Mouse (Mus musculus): ENCODE data around the gene Tlcd2.

Gene Tlcd2

DNA sequence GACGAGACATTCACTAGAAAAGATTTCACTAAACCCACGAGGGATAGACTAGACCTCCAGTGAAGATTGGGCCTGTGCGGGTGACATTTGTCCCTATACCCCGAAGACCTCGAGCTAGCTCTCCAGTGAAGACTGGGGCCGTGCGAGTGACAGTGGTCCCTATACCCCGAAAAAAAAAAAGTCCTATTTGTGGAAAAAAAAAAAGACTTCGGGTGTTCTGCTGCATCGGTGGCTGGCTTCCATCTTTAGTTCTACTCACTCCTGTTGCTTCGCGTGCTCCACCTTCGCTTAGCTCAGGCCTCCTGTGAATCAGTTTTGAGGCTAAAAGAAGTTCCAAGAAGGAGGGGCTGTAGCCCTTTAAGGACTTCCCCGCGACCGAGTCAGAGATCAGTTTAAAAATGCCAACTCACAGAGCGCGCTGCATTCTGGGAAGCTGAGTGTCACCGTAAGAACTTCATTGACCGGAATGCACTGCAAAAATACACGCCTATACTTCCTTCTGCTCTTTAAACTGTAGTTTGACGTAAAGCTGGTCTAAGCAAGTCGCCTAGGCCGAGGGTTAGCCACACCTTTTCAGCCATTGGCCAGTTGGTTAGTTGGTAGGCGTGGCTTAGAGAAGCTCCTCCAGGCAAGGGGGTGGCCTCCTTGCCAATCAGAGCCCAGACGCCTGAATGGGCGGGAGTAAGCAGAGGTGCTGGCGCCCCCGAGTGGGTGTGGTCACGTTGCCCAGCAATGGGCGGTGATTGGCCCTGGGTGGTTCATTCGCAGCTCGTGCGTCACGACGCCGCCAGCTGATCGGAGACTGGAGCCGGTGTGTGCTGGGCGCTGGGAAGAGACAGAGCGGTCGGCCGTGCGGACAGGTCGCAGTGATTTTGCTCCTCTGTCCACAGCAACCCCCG lies at the start of gene Tlcd2:
Gene Tlcd2, plus strand, starts transcription at position 872 of the 899 bp plus-strand sequence.
- in situ Hi-C loops (cut with MboI, MseI): loop anchor here in 1 of 2 experiments (10.0 kb wide), 1 partner anchor 626 kb away; the partner anchor contains the start of gene Mnt

- in situ Hi-C loops (cut with MboI, MseI): no loop called here
Measured at GRCm38 (mm10) chr11:75415096-75415495, 46.4 kb upstream of the Tlcd2 start.

GRCm38 (mm10) chr11:75415994-75416393 lies 45.5 kb upstream of the Tlcd2 start:
- in situ Hi-C loops (cut with MboI, MseI): no loop called here

DNA sequence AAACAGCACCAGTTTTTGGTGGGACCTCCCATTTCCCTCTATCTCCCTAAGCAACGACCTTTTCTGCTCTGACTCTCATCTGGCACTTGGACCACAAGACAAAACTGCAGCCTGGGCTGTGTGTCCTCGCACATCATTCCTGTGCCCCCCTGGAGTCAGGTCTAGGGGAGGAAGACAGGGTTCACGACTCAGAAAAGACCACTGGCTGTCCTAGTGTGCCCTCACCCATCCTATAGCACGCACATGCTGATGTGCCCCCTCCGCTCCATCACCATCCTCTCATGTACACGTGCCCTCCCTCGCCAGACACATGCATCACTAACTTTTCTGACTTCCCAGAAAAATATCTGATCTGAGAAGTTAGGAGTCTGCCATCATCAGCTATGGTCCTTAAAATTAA lies 41.5 kb upstream of the Tlcd2 start:
- in situ Hi-C loops (cut with MboI, MseI): no loop called here

GRCm38 (mm10) chr11:75420810-75421374 lies 40.6 kb upstream of the Tlcd2 start:
- in situ Hi-C loops (cut with MboI, MseI): no loop called here

- in situ Hi-C loops (cut with MboI, MseI): no loop called here
Measured at GRCm38 (mm10) chr11:75421375-75422012, 40.0 kb upstream of the Tlcd2 start.

- in situ Hi-C loops (cut with MboI, MseI): no loop called here
Measured at GRCm38 (mm10) chr11:75422013-75422792, 39.3 kb upstream of the Tlcd2 start, which contains the start of gene Serpinf1. TSS of gene Serpinf1 (minus strand) at chr11:75422701.

DNA sequence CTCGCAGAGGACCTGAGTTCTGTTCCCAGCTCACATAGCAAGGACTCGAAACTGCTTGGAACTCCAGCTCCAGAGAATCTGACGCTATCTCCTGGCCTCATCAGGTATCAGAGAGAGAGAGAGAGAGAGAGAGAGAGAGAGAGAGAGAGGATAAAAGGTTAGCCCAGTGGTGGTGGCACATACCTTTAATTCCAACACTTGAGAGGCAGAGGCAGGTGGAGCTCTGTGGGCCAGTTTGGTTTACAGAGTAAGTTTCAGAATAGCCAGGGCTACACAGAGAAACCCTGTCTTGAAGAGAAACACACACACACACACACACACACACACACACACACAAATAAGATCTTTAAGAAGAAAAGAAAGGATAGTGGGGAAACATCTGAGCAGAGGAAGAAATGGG lies 38.4 kb upstream of the Tlcd2 start:
- in situ Hi-C loops (cut with MboI, MseI): no loop called here

DNA sequence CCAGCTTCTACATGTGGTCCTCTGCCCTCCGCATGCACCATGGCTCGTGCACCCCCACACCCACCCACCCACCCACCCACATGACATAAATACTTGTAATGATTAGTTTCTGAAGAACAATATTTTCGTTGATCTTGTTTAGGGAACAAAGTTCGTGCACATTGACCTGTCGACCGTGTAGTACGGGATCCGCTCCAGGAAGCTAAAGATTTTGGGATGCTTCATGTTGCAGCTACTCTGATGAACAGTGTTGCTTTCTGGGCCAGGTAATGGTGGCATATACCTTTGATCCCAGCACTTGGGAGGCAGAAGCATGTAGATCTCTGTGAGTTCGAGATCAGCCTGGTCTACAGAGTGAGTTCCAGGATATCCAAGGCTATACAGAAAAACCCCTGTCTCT lies 37.5 kb upstream of the Tlcd2 start:
- in situ Hi-C loops (cut with MboI, MseI): no loop called here

GRCm38 (mm10) chr11:75424459-75424858 lies 37.1 kb upstream of the Tlcd2 start:
- in situ Hi-C loops (cut with MboI, MseI): no loop called here

DNA sequence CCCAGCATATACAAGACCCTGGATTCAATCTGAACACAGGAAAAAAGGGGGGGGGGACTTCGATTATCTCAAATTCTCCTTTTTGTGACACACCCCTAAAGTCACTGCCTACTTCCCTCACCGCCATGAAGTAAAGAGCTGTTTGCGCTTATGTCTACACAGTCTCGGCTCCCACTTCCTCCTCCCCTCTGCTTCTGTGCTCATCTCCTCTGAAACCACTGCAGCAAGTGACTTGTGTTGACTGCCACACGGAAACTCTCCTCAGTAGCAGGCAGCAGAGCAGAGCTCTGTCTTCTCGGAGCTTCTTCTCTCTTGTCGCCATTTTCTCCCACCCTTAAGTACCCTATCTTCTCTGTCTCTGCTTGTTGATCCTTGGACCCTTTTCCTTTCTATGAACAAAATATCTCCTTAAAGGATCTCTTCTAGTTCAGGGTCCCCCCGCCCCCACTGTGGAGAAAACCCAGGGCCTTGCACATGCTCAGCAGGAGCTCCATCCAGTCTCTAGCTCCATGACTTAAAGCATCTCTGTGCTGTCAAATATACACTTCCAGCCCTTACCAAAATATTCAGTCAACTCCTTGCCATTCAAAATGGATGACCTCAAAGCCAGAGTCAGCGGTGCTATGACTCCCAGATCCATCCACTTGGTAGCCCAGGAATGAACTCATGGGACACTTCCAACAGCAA lies 32.4 kb upstream of the Tlcd2 start:
- in situ Hi-C loops (cut with MboI, MseI): no loop called here

DNA sequence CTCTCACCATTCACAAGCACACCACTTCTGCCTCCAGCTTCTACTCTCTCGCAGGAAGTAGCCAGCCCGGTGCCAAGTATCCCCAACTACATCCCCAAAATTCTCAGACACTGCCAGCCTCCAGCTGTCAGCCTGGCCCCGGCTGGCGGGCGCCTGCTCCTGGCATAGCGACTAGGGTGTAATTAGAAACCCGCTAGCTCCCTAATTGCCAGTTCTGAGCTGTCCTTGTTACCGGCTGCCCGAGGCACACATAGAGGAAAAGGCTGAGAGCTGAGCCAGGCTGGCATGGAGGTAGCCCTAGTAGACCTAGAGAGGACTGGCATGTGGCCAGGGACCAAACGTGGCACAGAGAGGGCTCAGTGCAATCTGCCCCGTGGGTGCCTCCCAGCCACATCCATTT lies 30.2 kb upstream of the Tlcd2 start:
- in situ Hi-C loops (cut with MboI, MseI): loop anchor here in 1 of 2 experiments (10.0 kb wide), 1 partner anchor 897 kb away; no protein-coding TSS in a partner anchor

GRCm38 (mm10) chr11:75434138-75434537 lies 27.4 kb upstream of the Tlcd2 start:
- in situ Hi-C loops (cut with MboI, MseI): loop anchor here in 1 of 2 experiments (10.0 kb wide), 1 partner anchor 899 kb away; no protein-coding TSS in a partner anchor

- in situ Hi-C loops (cut with MboI, MseI): loop anchor here in 1 of 2 experiments (10.0 kb wide), 1 partner anchor 903 kb away; no protein-coding TSS in a partner anchor
Measured at GRCm38 (mm10) chr11:75438194-75438593, 23.3 kb upstream of the Tlcd2 start.

GRCm38 (mm10) chr11:75438804-75439203 lies 22.7 kb upstream of the Tlcd2 start:
- in situ Hi-C loops (cut with MboI, MseI): loop anchor here in 1 of 2 experiments (10.0 kb wide), 1 partner anchor 904 kb away; no protein-coding TSS in a partner anchor

DNA sequence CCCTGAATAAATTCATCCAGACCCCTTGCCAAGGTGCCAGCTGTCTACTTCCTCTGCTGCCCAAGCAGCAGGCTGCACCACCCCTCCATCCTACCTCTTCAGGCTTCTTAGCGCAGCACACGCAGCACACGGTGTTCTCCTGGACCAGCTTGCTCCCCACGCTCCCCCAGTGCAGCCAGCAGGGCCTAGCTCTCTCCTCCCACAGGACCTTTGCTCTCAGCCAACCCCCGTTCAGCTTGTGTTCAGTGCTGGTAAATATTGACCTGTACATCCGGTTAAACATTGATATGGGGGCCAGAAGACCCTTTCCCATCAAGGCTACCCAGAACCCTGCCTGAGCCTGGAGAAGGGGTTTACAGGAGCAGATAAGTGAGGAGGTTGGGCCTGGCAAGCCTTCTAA lies 22.2 kb upstream of the Tlcd2 start, which contains the start of gene Serpinf2:
Gene Serpinf2, minus strand, starts transcription at position 229 of the 400 bp plus-strand sequence.
- in situ Hi-C loops (cut with MboI, MseI): loop anchor here in 1 of 2 experiments (10.0 kb wide), 1 partner anchor 905 kb away; no protein-coding TSS in a partner anchor

- in situ Hi-C loops (cut with MboI, MseI): loop anchor here in 1 of 2 experiments (10.0 kb wide), 1 partner anchor 905 kb away; no protein-coding TSS in a partner anchor
Measured at GRCm38 (mm10) chr11:75439951-75440350, 21.6 kb upstream of the Tlcd2 start.

DNA sequence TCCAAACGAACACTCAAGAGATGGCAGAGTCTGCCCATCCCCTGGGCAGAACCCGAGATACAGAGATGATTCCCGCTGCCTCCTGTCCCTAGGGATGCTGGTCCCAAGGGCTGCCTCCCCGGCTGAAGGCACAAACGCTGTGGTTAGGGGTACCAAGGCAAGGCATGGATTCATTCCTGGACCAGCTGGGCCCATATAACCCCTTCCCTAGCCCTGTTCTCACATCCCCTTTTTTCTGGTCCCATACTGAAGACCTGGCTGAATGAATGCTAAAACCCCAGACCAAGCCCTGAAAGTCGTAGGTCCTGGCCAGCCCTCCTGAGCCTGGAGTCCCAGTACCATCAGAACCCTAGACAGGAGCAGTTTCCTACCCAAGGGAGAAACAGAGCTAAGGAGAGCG lies 20.5 kb upstream of the Tlcd2 start:
- in situ Hi-C loops (cut with MboI, MseI): no loop called here

DNA sequence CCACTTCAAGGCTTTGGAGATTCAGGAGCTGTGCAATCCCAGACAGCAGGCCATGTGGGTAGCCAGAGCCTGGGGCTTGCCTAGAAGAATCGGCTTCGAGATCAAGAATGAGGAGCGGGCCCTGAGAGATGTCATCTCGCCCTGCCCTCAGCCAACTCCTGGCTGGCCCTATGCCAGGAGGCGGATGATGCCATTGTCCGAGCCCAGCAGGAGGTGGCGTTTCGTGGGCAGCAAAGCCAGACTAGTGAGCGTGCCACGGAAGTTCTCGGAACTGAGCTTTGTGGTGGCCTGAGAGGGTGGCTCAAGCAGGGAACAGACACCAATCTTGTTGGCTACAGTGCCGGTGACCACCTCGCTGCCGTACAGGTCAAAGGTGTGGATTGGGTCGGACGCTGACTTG lies 19.9 kb upstream of the Tlcd2 start:
- in situ Hi-C loops (cut with MboI, MseI): no loop called here

GRCm38 (mm10) chr11:75443711-75444110 lies 17.8 kb upstream of the Tlcd2 start:
- in situ Hi-C loops (cut with MboI, MseI): no loop called here
